Mouse (Mus musculus) retina, postnatal 7 days (tissue): ENCODE data around the gene Nln.

Source experiments
- DNase-seq: peaks from one replicate; pipeline ENCODE4 v3.0.0-alpha.2; 2012; ENCODE audit warnings: low read depth, low spot score

Gene Nln

GRCm38 (mm10) chr13:104042738-104043137 is 66.7 kb downstream of the Nln start:
- DNase-seq: no peak

GRCm38 (mm10) chr13:104041481-104041880 is 67.9 kb downstream of the Nln start:
- no peak for DNase-seq

GRCm38 (mm10) chr13:104040950-104041349 is 68.5 kb downstream of the Nln start:
- DNase-seq: no peak

- no peak for DNase-seq
Observed at GRCm38 (mm10) chr13:104039861-104040260, 69.6 kb downstream of the Nln start.

- DNase-seq: no peak
Observed at GRCm38 (mm10) chr13:104038891-104039290, 70.5 kb downstream of the Nln start.

- DNase-seq: no peak
Observed at GRCm38 (mm10) chr13:104038358-104038757, 71.1 kb downstream of the Nln start.

- no peak for DNase-seq
Observed at GRCm38 (mm10) chr13:104037531-104038290, 71.7 kb downstream of the Nln start.

GRCm38 (mm10) chr13:104036494-104037290 is 72.7 kb downstream of the Nln start:
- no peak for DNase-seq

GRCm38 (mm10) chr13:104035651-104036050 is 73.8 kb downstream of the Nln start:
- DNase-seq: no peak

GRCm38 (mm10) chr13:104034854-104035253 is 74.6 kb downstream of the Nln start:
- DNase-seq: no peak

- DNase-seq: no peak
Observed at GRCm38 (mm10) chr13:104032620-104033133, 76.7 kb downstream of the Nln start.

GRCm38 (mm10) chr13:104031821-104032331 is 77.5 kb downstream of the Nln start:
- DNase-seq: no peak

- DNase-seq: no peak
Observed at GRCm38 (mm10) chr13:104030956-104031355, 78.5 kb downstream of the Nln start.

GRCm38 (mm10) chr13:104029511-104029910 is 79.9 kb downstream of the Nln start:
- no peak for DNase-seq

- no peak for DNase-seq
Observed at GRCm38 (mm10) chr13:104029089-104029488, 80.3 kb downstream of the Nln start.

- DNase-seq: no peak
Observed at GRCm38 (mm10) chr13:104026525-104026924, 82.9 kb downstream of the Nln start.

GRCm38 (mm10) chr13:104025710-104025995 is 83.8 kb downstream of the Nln start:
- DNase-seq: no peak

- no peak for DNase-seq
Observed at GRCm38 (mm10) chr13:104024856-104025709, 84.3 kb downstream of the Nln start.

GRCm38 (mm10) chr13:104024275-104024674 is 85.1 kb downstream of the Nln start:
- DNase-seq: no peak

- DNase-seq: no peak
Observed at GRCm38 (mm10) chr13:104023356-104023911, 86.0 kb downstream of the Nln start.

- no peak for DNase-seq
Observed at GRCm38 (mm10) chr13:104018466-104019076, 90.8 kb downstream of the Nln start.
